Comparison of ENCODE assay signal across 1 mouse cellular context in genomic region chr9:21012368-21012767, GRCm38 (mm10).
TF ChIP-seq lines count a peak whose summit lies in the region.

No protein-coding gene starts in this region.

TF ChIP-seq in MEL, 35 proteins besides CTCF, POLR2A, EP300 and RAD21 (continued from another document):
- TF ChIP-seq ZKSCAN1 (IDR thresholded peaks at IDR 0.05; ENCODE audit: low read depth, low read length) (no peak), E2F4 (IDR thresholded peaks at IDR 0.05; ENCODE audit: borderline replicate concordance, low read depth, low read length) (no peak), GABPA (IDR thresholded peaks at IDR 0.05; ENCODE audit: low read depth, low read length) (no peak), RCOR1 (IDR thresholded peaks at IDR 0.05; ENCODE audit: low read depth, low read length) (no peak), NELFE (IDR thresholded peaks at IDR 0.05; ENCODE audit: low read depth, low read length) (no peak), GATA1 (IDR thresholded peaks at IDR 0.05; ENCODE audit: low read depth, low read length) (no peak; the same call in 1 of the 2 replicates), POLR2AphosphoS5 (IDR thresholded peaks at IDR 0.05; ENCODE audit: borderline replicate concordance, low read depth, low read length) (no peak), MAZ (IDR thresholded peaks at IDR 0.05; ENCODE audit: low read depth, low read length) (no peak)
TF ChIP-seq in MEL: peak in this region for 0.
